Mouse (Mus musculus) hindbrain, embryonic 13.5 days (tissue): Measurements from ENCODE around the gene Akr1a1. TPM values are rescaled to one million over a fixed set of nuclear protein-coding genes. Genes with fewer than 3 reads are reported as not detected.

ENCODE experiments used
- ATAC-seq: fragments of 200-750 bp; cut with Nextera tagmentation; 2 replicates; pipeline ENCODE4 v1.8.0; 2017; ENCODE audit warnings: moderate TSS enrichment; ENCODE audit not compliant: low FRiP score
- H3K27ac ChIP-seq: fragments of 300-500 bp; sonication (generic); 2 replicates; pipeline ENCODE4 v1.5.1; 2015; ENCODE audit warnings: inconsistent platforms, mild to moderate bottlenecking, moderate library complexity
- H3K27me3 ChIP-seq: fragments of 300-500 bp; sonication (generic); 2 replicates; pipeline ENCODE4 v1.6.1; 2015; ENCODE audit warnings: mild to moderate bottlenecking, inconsistent platforms
- H3K36me3 ChIP-seq: fragments of 300-500 bp; sonication (generic); 2 replicates; pipeline ENCODE4 v1.6.1; 2015; ENCODE audit warnings: mild to moderate bottlenecking, inconsistent platforms
- H3K4me1 ChIP-seq: fragments of 300-500 bp; sonication (generic); replicated peaks from 2 replicates; pipeline ENCODE4 v1.6.1; 2015; ENCODE audit warnings: inconsistent platforms
- H3K4me2 ChIP-seq: fragments of 300-500 bp; sonication (generic); 2 replicates; pipeline ENCODE4 v1.6.1; 2015; ENCODE audit warnings: inconsistent platforms, mild to moderate bottlenecking, moderate library complexity
- H3K4me3 ChIP-seq: fragments of 300-500 bp; sonication (generic); 2 replicates; pipeline ENCODE4 v1.5.1; 2015; ENCODE audit warnings: mild to moderate bottlenecking, inconsistent platforms
- H3K9ac ChIP-seq: fragments of 300-500 bp; sonication (generic); 2 replicates; pipeline ENCODE4 v1.6.1; 2015; ENCODE audit warnings: mild to moderate bottlenecking, inconsistent platforms
- H3K9me3 ChIP-seq: fragments of 300-500 bp; sonication (generic); 2 replicates; pipeline ENCODE4 v1.6.1; 2016; ENCODE audit warnings: inconsistent platforms
- WGBS: fragments of 180-500 bp; shearing (Covaris S2); methylation state at CpG from one replicate; pipeline ENCODE4 v1.1.7; 2015; 5-methylcytosine and 5-hydroxymethylcytosine counted together
- polyA plus RNA-seq: library from polyadenylated mRNA; unstranded; fragments of >200 nt; fragmentation: Nextera tagmentation; extraction: Ambion mirVana; gene quantifications from 2 replicates; pipeline ENCODE4 v1.2.1, GENCODE M21; 2015

The Akr1a1 gene
- polyA plus RNA-seq, 1 experiment from 2014 or later = 666 TPM

GRCm38 (mm10) chr4:116655658-116656057 lies 4.2 kb upstream of the Akr1a1 start:
- H3K27me3 ChIP-seq = no peaks in the 10 kb centered on the region
- no peak overlapping the region for H3K4me2 ChIP-seq
- H3K4me1 ChIP-seq = peaks cover 6% of the 10 kb centered on the region; the same call in 1 of the 2 replicates
- WGBS = 79% methylated on average over 3 of the region's 3 CpGs
- H3K9me3 ChIP-seq = no peaks in the 10 kb centered on the region
- no peak for ATAC-seq
- H3K36me3 ChIP-seq = no peaks in the 10 kb centered on the region
- no peak overlapping the region for H3K9ac ChIP-seq
- H3K27ac ChIP-seq = no peak overlapping the region
- no peak overlapping the region for H3K4me3 ChIP-seq

- WGBS = 77% methylated on average over 2 of the region's 2 CpGs
- H3K4me2 ChIP-seq = no peak overlapping the region
- no peaks in the 10 kb centered on the region for H3K27me3 ChIP-seq
- no peak overlapping the region for H3K4me3 ChIP-seq
- no peak overlapping the region for H3K27ac ChIP-seq
- no peaks in the 10 kb centered on the region for H3K9me3 ChIP-seq
- no peaks in the 10 kb centered on the region for H3K36me3 ChIP-seq
- peaks cover 10% of the 10 kb centered on the region for H3K4me1 ChIP-seq
- no peak for ATAC-seq
- H3K9ac ChIP-seq = no peak overlapping the region
Observed at GRCm38 (mm10) chr4:116655100-116655499, 3.6 kb upstream of the Akr1a1 start.

DNA sequence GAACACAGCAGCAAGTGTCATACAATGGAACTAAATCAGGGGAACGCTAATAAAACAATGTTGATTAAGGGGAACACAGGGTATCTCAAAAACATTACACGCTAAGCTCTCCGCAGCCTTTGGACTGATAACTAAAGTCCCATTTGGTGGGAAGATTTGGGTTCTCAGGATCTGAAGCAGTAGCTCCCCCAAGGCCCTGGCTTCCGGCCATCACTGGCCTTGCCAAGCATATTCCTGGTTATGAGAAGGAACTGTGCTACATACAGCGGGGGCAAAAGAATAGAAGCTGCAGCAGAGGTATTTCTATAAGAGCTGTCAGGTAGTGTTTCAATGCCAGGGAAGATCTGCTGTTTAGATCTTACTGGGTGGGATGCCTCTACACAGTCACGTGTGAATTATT lies 1.7 kb upstream of the Akr1a1 start:
- Histone ChIP-seq H3K9me3 (no peaks in the 10 kb centered on the region), H3K4me2 (no peak overlapping the region), H3K9ac (no peak overlapping the region), H3K4me3 (no peak overlapping the region), H3K4me1 (peaks cover 28% of the 10 kb centered on the region), H3K36me3 (0 out of 2 replicates have a peak, but pooled peaks cover 10% of the 10 kb centered on the region), H3K27me3 (no peaks in the 10 kb centered on the region), H3K27ac (no peak overlapping the region)
- 89% methylated on average over 6 of the region's 6 CpGs for WGBS
- ATAC-seq = no peak

DNA sequence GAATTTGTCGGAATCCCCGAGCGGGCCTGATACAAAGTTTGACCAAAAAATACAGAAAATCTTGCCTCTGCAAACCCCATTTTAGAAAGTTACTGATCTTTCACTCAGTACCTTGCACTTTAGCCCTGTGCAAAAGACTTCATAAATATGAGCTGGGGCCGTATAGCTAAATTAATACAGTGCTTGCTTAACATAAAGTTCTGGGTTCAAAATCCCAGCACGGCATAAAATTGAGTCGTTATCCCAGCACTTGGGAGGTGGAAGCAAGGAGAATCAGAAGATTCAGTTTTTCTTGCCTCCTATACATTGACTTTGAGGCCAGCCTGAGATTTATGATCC lies 286 bp upstream of the Akr1a1 start:
- 12% methylated on average over 6 of the region's 6 CpGs for WGBS
- H3K36me3 ChIP-seq = peaks cover 19% of the 10 kb centered on the region; the same call in 1 of the 2 replicates
- ATAC-seq = peak; percentile 49; the same call in 1 of the 2 replicates
- peak overlapping the region; percentile 90 for H3K4me2 ChIP-seq
- H3K4me3 ChIP-seq = peak overlapping the region; percentile 92
- H3K9ac ChIP-seq = peak overlapping the region; percentile 93
- peaks cover 41% of the 10 kb centered on the region for H3K4me1 ChIP-seq
- no peaks in the 10 kb centered on the region for H3K9me3 ChIP-seq
- H3K27me3 ChIP-seq = no peaks in the 10 kb centered on the region
- H3K27ac ChIP-seq = peak overlapping the region; percentile 55

DNA sequence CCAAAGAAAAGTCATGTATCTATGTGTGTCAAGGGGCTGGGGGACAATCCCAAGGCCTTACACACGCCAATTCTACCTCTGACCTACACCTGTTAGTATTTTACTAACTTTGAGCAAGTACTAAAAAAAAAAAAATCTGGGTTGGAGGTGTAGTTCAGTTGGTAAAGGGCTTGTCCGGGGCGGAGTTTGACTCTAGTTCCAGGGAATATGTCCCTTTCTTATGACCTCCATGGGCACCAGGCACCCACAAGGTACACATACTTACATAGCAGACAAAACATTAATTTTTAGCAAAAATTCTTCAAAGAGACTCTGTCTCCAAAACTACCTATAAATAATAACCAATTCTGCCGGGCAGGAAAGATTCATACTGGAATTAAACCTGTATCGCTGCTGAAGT lies 1.1 kb downstream of the Akr1a1 start:
- Histone ChIP-seq H3K9me3 (no peaks in the 10 kb centered on the region), H3K4me1 (peaks cover 55% of the 10 kb centered on the region), H3K27ac (peak overlapping the region; percentile 91)

GRCm38 (mm10) chr4:116649411-116649810 lies 2.1 kb downstream of the Akr1a1 start:
- 98% methylated on average over 2 of the region's 2 CpGs for WGBS
- no peaks in the 10 kb centered on the region for H3K9me3 ChIP-seq
- H3K27ac ChIP-seq = no peak overlapping the region
- H3K4me2 ChIP-seq = peak overlapping the region; percentile 90
- H3K36me3 ChIP-seq = peaks cover 25% of the 10 kb centered on the region
- ATAC-seq = no peak
- no peak overlapping the region for H3K9ac ChIP-seq
- peak overlapping the region; percentile 92 for H3K4me3 ChIP-seq
- H3K4me1 ChIP-seq = peaks cover 58% of the 10 kb centered on the region
- H3K27me3 ChIP-seq = no peaks in the 10 kb centered on the region

More for the DNA sequence above, 1.1 kb downstream of the Akr1a1 start:
- whole genome bisulfite sequencing = 45% methylated on average over 5 of the region's 5 CpGs
- ATAC-seq = no peak
- Histone ChIP-seq H3K4me3 (peak overlapping the region; percentile 92), H3K36me3 (peaks cover 19% of the 10 kb centered on the region; the same call in 1 of the 2 replicates), H3K9ac (peak overlapping the region; percentile 93), H3K4me2 (peak overlapping the region; percentile 90), H3K27me3 (no peaks in the 10 kb centered on the region)

- no peaks in the 10 kb centered on the region for H3K9me3 ChIP-seq
- H3K4me1 ChIP-seq = peaks cover 53% of the 10 kb centered on the region
- no peak overlapping the region for H3K4me2 ChIP-seq
- H3K27ac ChIP-seq = no peak overlapping the region
- no peaks in the 10 kb centered on the region for H3K27me3 ChIP-seq
- H3K4me3 ChIP-seq = no peak overlapping the region
- no peak for ATAC-seq
- peaks cover 53% of the 10 kb centered on the region for H3K36me3 ChIP-seq
- H3K9ac ChIP-seq = no peak overlapping the region; the same call in 1 of the 2 replicates
- 94% methylated on average over 7 of the region's 7 CpGs for WGBS
Observed at GRCm38 (mm10) chr4:116645624-116646023, 5.9 kb downstream of the Akr1a1 start.

DNA sequence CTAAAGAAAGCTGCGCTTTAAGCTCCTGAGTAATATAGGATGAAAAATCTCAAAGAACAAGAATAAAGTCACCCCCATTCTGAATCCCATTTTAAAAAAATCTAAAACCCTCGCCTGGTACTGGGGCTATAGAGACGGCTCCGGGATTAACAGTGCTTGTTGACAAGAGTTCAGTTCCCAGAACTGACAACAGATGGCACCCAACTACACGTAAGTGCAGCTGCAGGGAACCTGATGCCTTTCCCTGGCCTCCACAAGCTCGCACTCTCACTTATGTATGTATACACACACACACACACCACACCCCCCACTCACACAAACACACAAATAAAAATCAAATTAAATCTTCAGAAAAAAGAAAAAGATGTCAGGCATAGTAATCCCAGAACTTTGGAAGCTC lies 7.2 kb downstream of the Akr1a1 start:
- no peak for ATAC-seq
- Histone ChIP-seq H3K9me3 (no peaks in the 10 kb centered on the region), H3K27ac (no peak overlapping the region), H3K4me1 (peaks cover 41% of the 10 kb centered on the region), H3K9ac (no peak overlapping the region), H3K4me3 (no peak overlapping the region), H3K36me3 (peaks cover 60% of the 10 kb centered on the region), H3K27me3 (no peaks in the 10 kb centered on the region), H3K4me2 (no peak overlapping the region)
- 59% methylated on average over 6 of the region's 6 CpGs for WGBS

- no peak for ATAC-seq
- Histone ChIP-seq H3K4me1 (peaks cover 19% of the 10 kb centered on the region), H3K27ac (no peak overlapping the region), H3K4me3 (no peak overlapping the region), H3K9ac (no peak overlapping the region), H3K27me3 (no peaks in the 10 kb centered on the region), H3K36me3 (peaks cover 65% of the 10 kb centered on the region), H3K9me3 (no peaks in the 10 kb centered on the region), H3K4me2 (no peak overlapping the region)
- 93% methylated on average over 1 of the region's 1 CpGs for WGBS
Observed at GRCm38 (mm10) chr4:116642071-116642470, 9.4 kb downstream of the Akr1a1 start.

DNA sequence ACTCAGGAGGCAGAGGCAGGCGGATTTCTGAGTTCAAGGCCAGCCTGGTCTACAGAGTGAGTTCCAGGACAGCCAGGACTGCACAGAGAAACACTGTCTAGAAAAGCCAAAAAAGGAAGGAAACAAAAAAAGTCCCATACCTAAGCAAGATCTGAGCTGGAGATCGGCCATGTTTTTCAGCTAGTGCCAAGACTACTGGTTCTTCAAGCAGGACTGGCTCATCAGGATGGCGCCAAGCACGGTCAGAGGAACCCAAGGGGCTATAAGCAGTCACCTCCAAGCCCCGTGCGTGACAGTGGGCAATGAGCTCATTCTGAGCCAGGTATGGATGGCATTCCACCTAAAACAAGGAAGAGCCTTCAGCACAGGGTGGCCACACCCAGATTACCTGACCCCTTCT lies 12.7 kb downstream of the Akr1a1 start:
- Histone ChIP-seq H3K9ac (no peak overlapping the region), H3K4me1 (no peaks in the 10 kb centered on the region), H3K9me3 (no peaks in the 10 kb centered on the region), H3K36me3 (peaks cover 88% of the 10 kb centered on the region), H3K27ac (no peak overlapping the region), H3K4me2 (no peak overlapping the region), H3K4me3 (no peak overlapping the region), H3K27me3 (no peaks in the 10 kb centered on the region)
- ATAC-seq = no peak
- 96% methylated on average over 6 of the region's 6 CpGs for WGBS

GRCm38 (mm10) chr4:116635197-116635596 lies 16.3 kb downstream of the Akr1a1 start:
- H3K36me3 ChIP-seq = peaks cover 62% of the 10 kb centered on the region
- WGBS = 81% methylated on average over 1 of the region's 1 CpGs

DNA sequence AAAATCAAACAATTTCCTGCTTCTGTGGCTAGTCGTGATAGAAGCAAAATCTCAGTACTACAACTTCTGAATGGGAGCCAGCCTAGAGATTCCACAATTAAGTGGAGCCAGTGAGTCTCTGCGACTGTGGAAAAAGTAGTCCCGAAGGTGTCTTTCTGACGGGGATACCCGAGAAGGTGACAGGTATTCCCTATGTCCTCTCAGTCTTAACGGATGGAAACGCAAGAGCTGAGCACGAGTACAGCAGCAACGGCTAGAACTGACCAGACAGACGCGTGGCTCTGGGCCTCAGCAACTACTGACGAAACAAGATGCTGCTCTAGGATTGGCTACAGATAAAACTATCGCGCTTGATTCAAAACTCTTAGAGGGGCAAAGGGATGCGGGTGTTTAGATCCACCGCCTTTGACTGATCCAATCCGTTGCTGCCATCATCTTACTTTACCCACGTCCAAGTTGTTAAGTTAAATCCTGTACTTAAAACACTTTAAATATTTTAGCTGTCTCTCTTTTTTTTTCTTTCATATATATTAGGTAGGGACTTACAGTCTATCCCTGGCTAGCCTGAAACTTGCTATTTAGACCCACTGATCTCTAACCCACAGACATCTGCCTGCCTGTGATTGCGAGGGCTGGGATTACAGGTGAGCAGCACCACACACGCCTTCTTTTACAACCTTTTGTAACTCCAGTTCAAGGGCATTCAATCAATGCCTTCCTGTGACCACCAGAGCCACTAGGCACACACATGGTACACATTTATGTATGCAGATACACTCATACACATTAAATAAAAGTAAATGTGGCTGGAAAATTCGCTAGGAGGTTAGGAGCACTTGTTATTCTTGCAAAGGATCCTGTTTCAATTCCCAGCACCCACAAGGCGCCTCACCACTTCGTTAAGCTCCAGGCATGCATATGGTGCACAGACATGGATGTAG lies 23.5 kb downstream of the Akr1a1 start, which contains the start of gene Nasp:
Nasp (minus strand) TSS at position 220 of the 941 bp plus-strand sequence.
- peak; percentile 87 for ATAC-seq
- Histone ChIP-seq H3K27me3 (no peaks in the 10 kb centered on the region), H3K4me1 (peaks cover 23% of the 10 kb centered on the region), H3K9ac (peak within 1 kb of the TSS; percentile 93), H3K4me3 (peak within 1 kb of the TSS; percentile 98), H3K36me3 (peaks cover 6% of the 10 kb centered on the region), H3K9me3 (no peaks in the 10 kb centered on the region), H3K27ac (peak within 1 kb of the TSS; percentile 96), H3K4me2 (peak within 1 kb of the TSS; percentile 73)
- WGBS = 7% methylated on average over 23 of the region's 23 CpGs

More at GRCm38 (mm10) chr4:116635197-116635596, 16.3 kb downstream of the Akr1a1 start:
- no peak overlapping the region for H3K4me3 ChIP-seq
- no peaks in the 10 kb centered on the region for H3K9me3 ChIP-seq
- no peaks in the 10 kb centered on the region for H3K4me1 ChIP-seq
- H3K4me2 ChIP-seq = no peak overlapping the region
- no peak overlapping the region for H3K9ac ChIP-seq
- no peaks in the 10 kb centered on the region for H3K27me3 ChIP-seq
- ATAC-seq = no peak
- no peak overlapping the region for H3K27ac ChIP-seq
